Mouse (Mus musculus) C2C12 (cell line): Measurements from ENCODE around the gene Gm17660. TPM values are rescaled to one million over a fixed set of nuclear protein-coding genes. Genes with fewer than 3 reads are reported as not detected.

ENCODE experiments used
- H3K27me3 ChIP-seq: one replicate; pipeline ENCODE4 v1.6.1; 2011; ENCODE audit not compliant: control insufficient read depth, insufficient read depth, insufficient read length
- H3K36me3 ChIP-seq: one replicate; pipeline ENCODE4 v1.6.1; 2011; ENCODE audit not compliant: control insufficient read depth, insufficient read depth
- H3K4me3 ChIP-seq: one replicate; pipeline ENCODE4 v1.5.1; 2011; ENCODE audit warnings: mild to moderate bottlenecking, control low read depth; ENCODE audit not compliant: poor library complexity, insufficient read depth, severe bottlenecking
- H3K79me2 ChIP-seq: one replicate; pipeline ENCODE4 v1.6.1; 2011; ENCODE audit not compliant: control insufficient read depth, insufficient read depth
- H3K79me3 ChIP-seq: one replicate; pipeline ENCODE4 v1.6.1; 2011; ENCODE audit warnings: low read depth, control low read depth
- H3ac ChIP-seq: one replicate; pipeline ENCODE3; 2011; ENCODE audit warnings: low read depth; ENCODE audit not compliant: control insufficient read depth, insufficient read length
- CEBPB ChIP-seq: IDR thresholded peaks from one replicate; pipeline ENCODE4 v1.6.1; 2011; ENCODE audit warnings: low read depth, mild to moderate bottlenecking, control low read depth, moderate library complexity
- CTCF ChIP-seq: IDR thresholded peaks from one replicate; pipeline ENCODE4 v1.5.1; 2011; ENCODE audit not compliant: control insufficient read depth, insufficient read depth, insufficient read length
- FOSL1 ChIP-seq: IDR thresholded peaks from one replicate; pipeline ENCODE4 v1.8.0; 2011; ENCODE audit warnings: mild to moderate bottlenecking, low read length; ENCODE audit not compliant: poor library complexity, insufficient read depth, severe bottlenecking
- MAX ChIP-seq: IDR thresholded peaks from one replicate; pipeline ENCODE4 v1.6.1; 2011; ENCODE audit warnings: mild to moderate bottlenecking, control low read depth
- MYOD1 ChIP-seq: IDR thresholded peaks from one replicate; pipeline ENCODE4 v1.6.1; 2011; ENCODE audit warnings: low read depth; ENCODE audit not compliant: control insufficient read depth, insufficient read length
- MYOG ChIP-seq: IDR thresholded peaks from one replicate; pipeline ENCODE4 v1.6.1; 2011; ENCODE audit not compliant: control insufficient read depth, insufficient read length; ENCODE audit errors: extremely low read depth
- USF1 ChIP-seq: IDR thresholded peaks from one replicate; pipeline ENCODE4 v1.6.1; 2011; ENCODE audit warnings: low read depth, mild to moderate bottlenecking, control low read depth, moderate library complexity
- polyA plus RNA-seq: library from polyadenylated mRNA; unstranded; fragments of >200 nt; fragmentation: generic; extraction: Trizol; gene quantifications from one replicate; pipeline ENCODE4 v1.2.1, GENCODE M21; 2012; ENCODE audit warnings: missing spikeins

Gene Gm17660
- polyA plus RNA-seq, 1 experiment = not detected

- H3K79me3 ChIP-seq = no peaks in the 10 kb centered on the region
- H3K36me3 ChIP-seq = no peaks in the 10 kb centered on the region
- no peak overlapping the region for H3K4me3 ChIP-seq
- no peaks in the 10 kb centered on the region for H3K27me3 ChIP-seq
- no peak overlapping the region for H3ac ChIP-seq
- TF ChIP-seq CEBPB (no peak), MAX (no peak), MYOG (no peak), CTCF (no peak), USF1 (no peak), MYOD1 (no peak), FOSL1 (no peak)
- no peaks in the 10 kb centered on the region for H3K79me2 ChIP-seq
Observed at GRCm38 (mm10) chr5:104076361-104076760, 1.0 kb downstream of the Gm17660 start.

GRCm38 (mm10) chr5:104074388-104074787 lies 3.0 kb downstream of the Gm17660 start:
- H3K79me3 ChIP-seq = no peaks in the 10 kb centered on the region
- H3K27me3 ChIP-seq = no peaks in the 10 kb centered on the region
- TF ChIP-seq MYOG (no peak), CTCF (peak; percentile 69)
- H3ac ChIP-seq = no peak overlapping the region
- no peaks in the 10 kb centered on the region for H3K79me2 ChIP-seq
- no peak overlapping the region for H3K4me3 ChIP-seq
- no peaks in the 10 kb centered on the region for H3K36me3 ChIP-seq

- no peaks in the 10 kb centered on the region for H3K27me3 ChIP-seq
- no peak overlapping the region for H3ac ChIP-seq
- no peak for TF ChIP-seq MYOD1
- no peak for TF ChIP-seq FOSL1
- no peak for TF ChIP-seq MAX
- no peak for TF ChIP-seq MYOG
- no peak for TF ChIP-seq CEBPB
- no peak for TF ChIP-seq USF1
- TF ChIP-seq CTCF = no peak
- no peaks in the 10 kb centered on the region for H3K36me3 ChIP-seq
- no peaks in the 10 kb centered on the region for H3K79me2 ChIP-seq
- H3K4me3 ChIP-seq = no peak overlapping the region
- H3K79me3 ChIP-seq = no peaks in the 10 kb centered on the region
Observed at GRCm38 (mm10) chr5:104073602-104074001, 3.8 kb downstream of the Gm17660 start.

- Histone ChIP-seq H3K36me3 (no peaks in the 10 kb centered on the region), H3K79me3 (no peaks in the 10 kb centered on the region), H3K4me3 (no peak overlapping the region), H3K27me3 (no peaks in the 10 kb centered on the region), H3K79me2 (no peaks in the 10 kb centered on the region), H3ac (no peak overlapping the region)
- peak; percentile 33 for TF ChIP-seq MYOD1
- TF ChIP-seq MAX = no peak
Observed at GRCm38 (mm10) chr5:104072272-104072886, 5.0 kb downstream of the Gm17660 start.

GRCm38 (mm10) chr5:104071048-104071447 lies 6.4 kb downstream of the Gm17660 start:
- TF ChIP-seq MYOG = no peak
- no peak for TF ChIP-seq USF1
- TF ChIP-seq CTCF = no peak
- no peak for TF ChIP-seq CEBPB
- no peak for TF ChIP-seq FOSL1
- TF ChIP-seq MYOD1 = no peak
- no peak for TF ChIP-seq MAX
- Histone ChIP-seq H3K79me2 (no peaks in the 10 kb centered on the region), H3K4me3 (no peak overlapping the region), H3K27me3 (no peaks in the 10 kb centered on the region), H3K79me3 (no peaks in the 10 kb centered on the region), H3K36me3 (no peaks in the 10 kb centered on the region), H3ac (no peak overlapping the region)

GRCm38 (mm10) chr5:104068751-104069150 lies 8.7 kb downstream of the Gm17660 start:
- no peaks in the 10 kb centered on the region for H3K79me2 ChIP-seq
- no peak overlapping the region for H3ac ChIP-seq
- no peak overlapping the region for H3K4me3 ChIP-seq
- no peaks in the 10 kb centered on the region for H3K27me3 ChIP-seq
- peaks cover 10% of the 10 kb centered on the region for H3K36me3 ChIP-seq
- TF ChIP-seq MYOD1 (no peak), USF1 (no peak), CTCF (no peak), CEBPB (no peak), MYOG (no peak), MAX (no peak)
- no peaks in the 10 kb centered on the region for H3K79me3 ChIP-seq
